In genomic region chr8:45332685-45333409, GRCm38 (mm10) we compare ENCODE assay signal across 8 mouse cellular contexts. TPM values are rescaled to one million over a fixed set of nuclear protein-coding genes. Genes with fewer than 3 reads are reported as not detected.
DNase-seq lines count a peak whose midpoint lies in the region; ATAC-seq and TF ChIP-seq lines count a peak whose summit lies in the region.

Gene Cyp4v3, minus strand, starts transcription at chr8:45333216.

- under 1% methylated on average over 44 of the region's 44 CpGs for WGBS in forebrain, embryonic 16.5 days
- WGBS in lung, postnatal 0 days, result under 1% methylated on average over 41 of the region's 44 CpGs

- no peaks in the 10 kb centered on the region for H3K9me3 ChIP-seq in forebrain, embryonic 16.5 days (ENCODE audit: control insufficient read depth, low read length)
- no peaks in the 10 kb centered on the region for H3K9me3 ChIP-seq in lung, postnatal 0 days (ENCODE audit: low read length)

- TF ChIP-seq CTCF in layer of hippocampus, adult 2 months (conservative IDR thresholded peaks at IDR 0.05), result no peak
- no peak for TF ChIP-seq CTCF in lung, postnatal 0 days (IDR thresholded peaks at IDR 0.05)

- intact Hi-C loops in heart, postnatal 36 days (cut with DNase I), result no loop called here

- H3K27me3 ChIP-seq in forebrain, embryonic 16.5 days (replicated peaks; ENCODE audit: control insufficient read depth, insufficient read depth, low read length), result no peaks in the 10 kb centered on the region
- H3K27me3 ChIP-seq in lung, postnatal 0 days (replicated peaks; ENCODE audit: insufficient read depth, low read length), result no peaks in the 10 kb centered on the region

- no peaks in the 10 kb centered on the region for H3K36me3 ChIP-seq in forebrain, embryonic 16.5 days (ENCODE audit: control insufficient read depth, insufficient read depth)
- H3K36me3 ChIP-seq in lung, postnatal 0 days (ENCODE audit: insufficient read depth, low read length), result no peaks in the 10 kb centered on the region

- no peak within 1 kb of the TSS for H3K27ac ChIP-seq in forebrain, embryonic 16.5 days (ENCODE audit: low read length)
- peak within 1 kb of the TSS; percentile 69 for H3K27ac ChIP-seq in layer of hippocampus, adult 2 months
- peak within 1 kb of the TSS; percentile 70 for H3K27ac ChIP-seq in lung, postnatal 0 days (ENCODE audit: low read length)

- H3K4me1 ChIP-seq in forebrain, embryonic 16.5 days (replicated peaks; ENCODE audit: control insufficient read depth, insufficient read depth, low read length), result peaks cover 8% of the 10 kb centered on the region
- H3K4me1 ChIP-seq in lung, postnatal 0 days (ENCODE audit: insufficient read depth, low read depth, low read length), result no peaks in the 10 kb centered on the region

- peak within 1 kb of the TSS; percentile 70 for H3K4me3 ChIP-seq in forebrain, embryonic 16.5 days (replicated peaks; ENCODE audit: low read length)
- peak within 1 kb of the TSS; percentile 82 for H3K4me3 ChIP-seq in layer of hippocampus, adult 2 months
- H3K4me3 ChIP-seq in lung, postnatal 0 days (ENCODE audit: low read depth, low read length), result peak within 1 kb of the TSS; percentile 63

- DNase-seq in CD4-positive, CD25-positive, alpha-beta regulatory T cell, adult 2 months (ENCODE audit: low read depth, low spot score), result peak; percentile 86
- DNase-seq in adrenal gland, postnatal 4 days (ENCODE audit: low spot score in 2 of 2), result peak; percentile 16 to 56
- DNase-seq in heart, postnatal 36 days, result peak; percentile 73 to 76
- peak; percentile 21 to 32 for DNase-seq in layer of hippocampus, adult 2 months (ENCODE audit: low spot score in 2 of 2)
- DNase-seq in lung, postnatal 0 days (ENCODE audit: low spot score), result peak; percentile 91
- peak; percentile 55 for DNase-seq in ovary, adult 18-20 months (ENCODE audit: low spot score)
- DNase-seq in thymus, postnatal 0 days (ENCODE audit: low spot score), result peak; percentile 36

- peak within 1 kb of the TSS; percentile 85 for H3K4me2 ChIP-seq in forebrain, embryonic 16.5 days (ENCODE audit: low read length)
- peak within 1 kb of the TSS; percentile 93 for H3K4me2 ChIP-seq in lung, postnatal 0 days (replicated peaks; ENCODE audit: low read depth, low read length)

- 0 out of 2 replicates have a peak, but pooled peaks have one; percentile 18 for TF ChIP-seq EP300 in lung, postnatal 0 days (IDR thresholded peaks at IDR 0.05)

- H3K9ac ChIP-seq in forebrain, embryonic 16.5 days (replicated peaks; ENCODE audit: low read depth, low read length), result peak within 1 kb of the TSS; percentile 61
- H3K9ac ChIP-seq in lung, postnatal 0 days (replicated peaks; ENCODE audit: low read depth), result peak within 1 kb of the TSS; percentile 37

- ATAC-seq in forebrain, embryonic 16.5 days, result peak; percentile 86
- peak; percentile 89 for ATAC-seq in lung, postnatal 0 days

RNA-seq across cellular contexts. Expression of gene Cyp4v3, which starts in this region (rescaled TPM):
- total RNA-seq in adrenal gland, postnatal 4 days (2021), result 10 to 100 TPM; 10.4 to 12.7 TPM
- 0.85 and 0.94 TPM in 2 replicates for polyA plus RNA-seq in forebrain, embryonic 16.5 days (2015; fragmentation: Nextera tagmentation; extraction: Ambion mirVana)
- 1 to 10 TPM; 2.3 to 2.4 TPM for total RNA-seq in heart, postnatal 36 days (2021)
- 1 to 10 TPM; 6.7 to 8.3 TPM for total RNA-seq in layer of hippocampus, adult 2 months (2021)
- polyA plus RNA-seq in lung, postnatal 0 days (2015; fragmentation: Nextera tagmentation; extraction: Ambion mirVana), result 13.2 and 13.6 TPM in 2 replicates
- polyA plus RNA-seq in thymus, postnatal 0 days (2015; fragmentation: Nextera tagmentation; extraction: Ambion mirVana), result 1.8 and 2.0 TPM in 2 replicates

Comparison
In these comparisons a context has a peak if more than half of its experiments do, and no peak if none do; other contexts are left out.
1. Peak in ATAC-seq, H3K4me3 ChIP-seq, H3K9ac ChIP-seq and H3K4me2 ChIP-seq in forebrain, embryonic 16.5 days; RNA of the gene not detected or under 1 TPM.
2. DNase-seq: peak in every context shown above with its lines; median percentile 91 in lung, postnatal 0 days; 86 in CD4-positive, CD25-positive, alpha-beta regulatory T cell, adult 2 months; 74 in heart, postnatal 36 days; 55 in ovary, adult 18-20 months; 36 in adrenal gland, postnatal 4 days; 36 in thymus, postnatal 0 days; 26 in layer of hippocampus, adult 2 months.